Mouse (Mus musculus) kidney, adult 9 months (tissue): ENCODE measurements around the gene Mybph.
A peak's percentile ranks its signal among the peaks of the same experiment; 100 is the strongest.
"Not testable (repeated sequence)": the region's sequence is repeated elsewhere in the genome, so short reads cannot be mapped to it uniquely, and the experiment has no call there.

Experiments
- DNase-seq: peaks from one replicate; pipeline ENCODE4 v3.0.0; 2022

Gene Mybph

GRCm38 (mm10) chr1:134234455-134235390 is 41.5 kb downstream of the Mybph start:
- DNase-seq, result no peak

- DNase-seq, result no peak
These were observed 42.2 kb downstream of the Mybph start, which contains the start of gene Adora1 for GRCm38 (mm10) chr1:134235391-134235921. Gene Adora1, minus strand, starts transcription at chr1:134235431.

GRCm38 (mm10) chr1:134236142-134236541 is 42.9 kb downstream of the Mybph start:
- DNase-seq, result no peak

- DNase-seq, result peak; percentile 56
These were observed 44.2 kb downstream of the Mybph start for GRCm38 (mm10) chr1:134237438-134237837.

GRCm38 (mm10) chr1:134240701-134241100 is 47.5 kb downstream of the Mybph start:
- DNase-seq, result no peak

- no peak for DNase-seq
These were observed 48.0 kb downstream of the Mybph start for GRCm38 (mm10) chr1:134241298-134241697.

- no peak for DNase-seq
These were observed 49.0 kb downstream of the Mybph start for GRCm38 (mm10) chr1:134242286-134242685.

GRCm38 (mm10) chr1:134243505-134243904 is 50.3 kb downstream of the Mybph start:
- DNase-seq, result no peak

- DNase-seq, result peak; percentile 93
These were observed 51.0 kb downstream of the Mybph start for GRCm38 (mm10) chr1:134243948-134244914.

- no peak for DNase-seq
These were observed 51.9 kb downstream of the Mybph start for GRCm38 (mm10) chr1:134245004-134245717.

- no peak for DNase-seq
These were observed 53.3 kb downstream of the Mybph start for GRCm38 (mm10) chr1:134246590-134246989.

- not testable (repeated sequence) for DNase-seq
These were observed 56.4 kb downstream of the Mybph start for GRCm38 (mm10) chr1:134249681-134250080.
